Mouse (Mus musculus) frontal cortex, postnatal 14 days (tissue): Measurements from ENCODE around the gene Unc80.

Experiments used
- DNase-seq, 2 experiments: peaks; one replicate each; pipeline ENCODE4 v3.0.0; 2022; ENCODE audit warnings: low spot score in 2 of 2

Unc80 gene

GRCm38 (mm10) chr1:66704523-66704922 is 236.4 kb downstream of the Unc80 start:
- no peak for DNase-seq

- DNase-seq = no peak
Observed at GRCm38 (mm10) chr1:66712859-66713258, 244.7 kb downstream of the Unc80 start.

GRCm38 (mm10) chr1:66730581-66730980 is 262.4 kb downstream of the Unc80 start:
- no peak for DNase-seq
